Mouse (Mus musculus) adrenal gland, postnatal 36 days (tissue): ENCODE results near the gene Gmcl1. TPM values are rescaled to one million over a fixed set of nuclear protein-coding genes. Genes with fewer than 3 reads are reported as not detected.

Experiments used
- DNase-seq, 2 experiments: peaks; one replicate each; pipeline ENCODE4 v3.0.0; 2021; ENCODE audit warnings: mixed read lengths in 1 of 2
- long read RNA-seq, 2 experiments: library from polyadenylated mRNA; stranded (forward); transcript quantifications; one replicate each; pipeline ENCODE4 v2.0.0; 2021; ENCODE audit warnings: borderline sequencing depth in 2 of 2
- total RNA-seq, 2 experiments: library from RNA; stranded (reverse); gene quantifications; 2 replicates each; pipeline ENCODE4 v1.2.3; 2021

Gmcl1 gene
- total RNA-seq, result 10 to 100 TPM; 14.6 to 24.3 TPM
- long read RNA-seq, experiment 1, transcript Gmcl1-201 (14 exons, 2,949 nt), result major isoform, 62 of 74 reads
- long read RNA-seq, experiment 1, partial matches to known transcripts, result 4 of 74 reads
- long read RNA-seq, experiment 1, other reads (novel, unspliced or antisense), result 8 of 74 reads
- long read RNA-seq, experiment 2, transcript Gmcl1-201 (14 exons, 2,949 nt), result major isoform, 9 of 9 reads
- long read RNA-seq, experiment 2, partial matches to known transcripts, result 0 of 9 reads
- long read RNA-seq, experiment 2, other reads (novel, unspliced or antisense), result 0 of 9 reads

- peak; percentile 97 for DNase-seq
Observed at GRCm38 (mm10) chr6:86733183-86733876, at the start of gene Gmcl1. Gene Gmcl1 (minus strand): TSS chr6:86733383.

DNA sequence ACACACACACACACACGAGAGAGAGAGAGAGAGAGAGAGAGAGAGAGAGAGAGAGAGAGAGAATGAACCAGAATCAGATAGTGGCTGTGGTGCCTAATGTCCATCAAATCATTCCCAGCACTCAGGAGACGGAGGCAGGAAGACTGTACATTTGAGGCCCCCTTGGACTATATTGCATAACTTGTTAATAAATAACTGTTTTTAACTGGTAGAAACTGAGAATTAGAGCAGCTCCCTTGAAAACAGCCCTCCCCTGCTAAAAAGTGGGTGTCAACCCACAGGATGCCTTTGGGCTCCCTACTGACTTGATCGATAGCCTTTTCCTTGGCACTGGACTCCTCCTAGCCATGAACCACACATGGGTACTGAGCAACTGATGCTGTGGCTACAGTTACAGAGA is 49.2 kb upstream of the Gmcl1 start:
- DNase-seq, result no peak

DNA sequence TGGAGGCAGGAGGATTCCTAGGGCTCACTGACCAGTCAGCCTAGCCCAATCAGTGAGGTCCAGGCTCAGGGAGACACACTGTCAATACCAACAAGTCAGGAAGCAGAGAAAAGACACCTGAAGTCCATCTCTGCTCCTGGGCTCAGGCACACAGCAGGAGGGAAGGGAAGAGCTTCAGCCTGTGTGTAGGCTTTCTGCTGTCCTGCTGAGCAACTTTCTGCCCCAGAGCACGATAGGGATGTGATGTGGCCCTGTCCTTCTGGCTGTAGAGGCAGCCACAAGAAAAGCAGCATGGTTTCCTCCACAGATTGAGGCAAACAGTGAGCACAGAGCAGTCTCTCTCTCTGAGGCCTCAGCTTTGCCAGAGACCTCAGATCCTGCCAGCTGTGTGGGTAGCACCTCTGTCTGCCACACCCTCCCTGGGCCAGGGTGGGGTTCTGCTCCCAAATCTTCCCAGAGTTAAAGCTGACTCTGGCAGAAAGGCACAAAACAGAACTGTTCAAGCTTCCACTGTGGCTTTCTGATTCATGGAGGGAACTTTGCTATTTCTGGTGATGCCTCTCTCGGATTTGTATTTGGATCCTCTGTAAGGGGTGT is 48.3 kb upstream of the Gmcl1 start:
- no peak for DNase-seq

- no peak for DNase-seq
Observed at GRCm38 (mm10) chr6:86778910-86779594, 45.9 kb upstream of the Gmcl1 start.

DNA sequence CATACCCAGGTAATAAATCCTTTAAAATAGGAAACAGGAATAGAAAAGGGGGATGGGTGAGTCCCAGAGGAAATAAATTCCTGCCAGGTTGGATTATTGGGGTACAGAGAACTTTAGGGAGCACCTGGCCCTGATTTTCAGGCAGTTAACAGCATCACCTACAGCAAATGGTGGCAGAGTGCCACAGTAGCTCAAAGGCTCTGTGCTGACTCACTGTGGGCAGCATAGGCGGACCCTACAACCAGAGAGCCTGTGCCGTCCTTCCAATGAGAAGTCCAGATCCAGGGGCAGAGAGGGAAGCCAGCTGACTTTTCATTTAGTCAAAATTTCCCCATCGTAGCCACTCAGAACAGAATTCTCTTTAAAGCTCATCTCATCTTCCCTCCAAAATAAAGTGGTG is 44.0 kb upstream of the Gmcl1 start:
- peak; percentile 28 to 46 for DNase-seq

GRCm38 (mm10) chr6:86776706-86777071 is 43.5 kb upstream of the Gmcl1 start:
- no peak for DNase-seq

DNA sequence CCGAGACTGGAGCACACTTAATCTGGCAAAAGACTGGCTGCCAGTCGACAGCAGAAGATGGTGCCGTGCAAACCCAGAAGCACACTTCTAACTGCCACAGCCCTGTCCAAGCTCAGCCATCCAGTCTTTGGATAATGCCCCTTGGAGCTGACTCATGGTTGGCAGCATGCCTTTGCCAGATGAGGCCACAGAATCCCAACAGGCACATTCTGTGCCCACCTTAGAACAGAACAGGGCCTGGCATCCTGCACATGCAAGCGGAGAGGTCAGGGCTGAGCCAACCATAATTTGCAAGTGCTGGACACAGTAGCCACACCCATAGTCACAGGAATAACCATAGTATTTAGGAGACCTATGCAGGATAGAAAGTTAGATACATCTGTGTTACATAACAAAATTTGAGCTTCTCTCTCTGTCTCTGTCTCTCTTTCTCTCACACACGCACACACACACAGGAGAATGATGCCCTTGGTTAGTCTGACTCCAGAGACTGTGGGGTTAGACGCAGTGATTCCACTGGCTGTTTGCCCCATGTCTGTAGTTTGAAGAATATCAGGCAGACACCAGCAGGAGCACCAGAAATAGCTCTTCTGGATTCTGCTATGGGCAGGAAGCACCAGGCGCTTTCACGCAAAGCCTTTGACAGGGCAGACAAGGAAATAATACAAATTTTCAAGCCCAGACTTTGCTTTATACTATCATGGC is 43.0 kb upstream of the Gmcl1 start:
- peak; percentile 85 to 89 for DNase-seq

GRCm38 (mm10) chr6:86774937-86775336 is 41.8 kb upstream of the Gmcl1 start:
- DNase-seq, result no peak

- DNase-seq, result no peak
Observed at GRCm38 (mm10) chr6:86773830-86774229, 40.6 kb upstream of the Gmcl1 start.

- DNase-seq, result peak; percentile 14 to 43
Observed at GRCm38 (mm10) chr6:86772631-86773030, 39.4 kb upstream of the Gmcl1 start.

DNA sequence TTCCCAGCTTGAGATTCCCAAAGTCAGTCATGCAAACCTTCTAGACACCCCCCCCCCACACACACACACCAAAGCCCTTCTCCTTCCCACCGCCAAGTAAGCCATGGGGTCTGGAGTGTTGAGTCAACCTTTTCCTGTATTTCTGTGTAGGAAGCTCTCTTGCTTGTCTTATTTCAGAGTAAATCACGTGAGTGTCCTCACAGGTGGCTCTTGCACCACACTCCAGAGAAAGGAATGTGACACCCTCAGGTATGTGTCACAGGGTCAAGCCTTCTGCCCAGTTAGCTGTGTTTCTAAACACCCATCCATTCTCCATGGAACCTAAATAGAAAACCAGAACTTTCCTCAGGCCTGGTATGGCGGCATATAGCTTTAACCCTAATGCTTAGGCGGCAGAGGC is 35.8 kb upstream of the Gmcl1 start:
- DNase-seq, result no peak

DNA sequence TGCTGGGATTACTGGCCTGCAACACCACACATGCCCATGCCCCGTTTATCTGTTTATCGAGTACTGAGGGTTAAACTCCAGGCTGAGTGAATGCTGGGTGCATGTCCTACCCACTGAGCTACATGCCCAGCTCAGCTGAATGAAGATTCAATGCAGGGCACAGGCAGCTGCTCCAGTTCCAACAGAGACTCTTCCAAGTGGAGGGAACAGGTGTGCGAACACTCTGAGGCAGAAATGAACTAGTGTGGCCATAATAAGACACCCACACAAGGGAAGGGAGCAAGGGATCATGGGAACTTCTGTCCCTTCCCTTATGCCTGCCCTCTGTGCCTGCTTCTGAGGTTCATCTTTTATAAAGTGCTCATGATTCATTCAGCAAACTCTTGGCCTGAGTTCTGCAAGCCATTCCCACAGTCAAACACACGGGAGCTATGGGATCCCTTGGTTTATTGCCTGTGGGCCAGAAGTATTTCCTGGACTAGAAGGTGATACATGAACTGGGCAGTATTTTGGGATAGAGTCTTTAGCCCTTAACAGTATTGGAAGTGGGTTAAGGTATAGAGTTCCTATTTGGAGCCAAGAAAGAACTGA is 35.1 kb upstream of the Gmcl1 start:
- DNase-seq, result no peak

- DNase-seq, result no peak
Observed at GRCm38 (mm10) chr6:86767465-86767864, 34.3 kb upstream of the Gmcl1 start.

GRCm38 (mm10) chr6:86765637-86766059 is 32.5 kb upstream of the Gmcl1 start:
- DNase-seq, result no peak

DNA sequence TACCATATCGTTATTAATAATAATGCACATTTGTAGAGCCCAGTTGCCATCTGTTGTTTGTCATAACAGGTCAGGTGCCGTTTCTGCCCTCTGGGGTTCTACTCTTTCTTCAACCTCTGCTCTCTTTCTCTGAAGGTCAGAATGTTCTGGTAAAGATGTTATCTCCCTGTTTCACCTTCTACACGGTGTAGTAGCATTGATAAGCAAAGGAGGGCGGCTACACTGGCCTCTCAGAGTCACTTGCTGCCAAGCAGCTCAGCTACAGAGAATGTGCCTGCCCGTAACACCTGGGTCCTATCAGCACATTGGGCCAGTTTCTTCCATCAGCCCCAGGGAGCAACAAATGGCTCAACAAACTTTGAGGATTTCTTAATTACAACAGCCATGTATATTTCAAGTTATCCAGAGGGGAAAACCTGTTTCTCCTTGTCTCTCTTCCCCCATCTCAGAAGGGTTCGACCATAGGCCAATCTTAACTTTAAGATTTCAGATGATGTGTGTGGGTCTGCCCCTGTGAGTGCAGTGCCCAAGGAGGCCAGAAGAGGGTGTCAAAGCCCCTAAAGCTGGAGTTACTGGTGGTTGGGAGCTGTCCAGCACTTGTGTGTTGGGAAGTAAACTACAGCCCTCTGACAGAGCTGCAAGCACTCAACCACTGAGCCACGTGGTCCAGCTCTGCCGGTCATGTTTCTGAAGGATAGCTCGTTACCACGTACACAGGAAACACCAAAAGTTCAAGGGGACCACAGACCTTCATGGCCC is 21.1 kb upstream of the Gmcl1 start:
- DNase-seq, result no peak

GRCm38 (mm10) chr6:86752843-86753485 is 19.8 kb upstream of the Gmcl1 start:
- no peak for DNase-seq

DNA sequence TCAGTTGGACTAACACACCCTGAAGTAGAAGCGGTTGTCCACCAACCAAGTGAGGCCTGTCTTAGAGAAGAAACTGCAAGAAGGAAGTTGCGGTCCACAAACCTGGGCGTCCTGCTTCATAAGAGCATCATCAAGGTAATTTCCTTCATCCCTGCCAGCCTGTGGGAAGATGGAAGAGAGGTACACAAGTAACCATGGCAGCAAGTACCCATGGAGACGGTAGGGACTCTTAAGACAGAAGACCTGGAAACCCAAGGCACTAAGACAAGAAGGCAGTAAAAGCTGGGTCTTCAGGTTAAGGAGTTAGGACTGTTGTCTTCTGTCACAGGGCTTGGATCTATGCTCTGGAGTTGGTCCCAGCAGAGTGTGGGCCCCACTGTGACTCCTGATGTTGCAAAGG is 17.8 kb upstream of the Gmcl1 start:
- DNase-seq, result no peak

DNA sequence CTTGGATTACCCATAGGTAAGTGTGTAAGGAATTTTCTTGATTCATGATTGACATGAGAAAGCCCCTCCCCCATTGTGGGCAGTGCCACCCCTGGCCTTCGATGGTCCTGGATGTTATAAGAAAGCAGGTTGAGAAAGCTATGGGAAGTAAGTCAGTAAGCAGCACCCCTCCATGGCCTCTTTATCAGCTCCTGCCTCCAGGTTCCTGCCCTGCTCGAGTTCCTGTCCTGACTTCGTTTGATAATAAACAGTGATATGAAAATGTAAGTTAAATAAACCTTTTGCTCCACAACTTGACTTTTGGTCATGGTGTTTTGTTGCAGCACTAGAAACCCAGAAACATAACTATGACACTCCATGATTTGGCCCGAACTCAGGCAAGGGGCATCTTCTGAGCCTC is 16.6 kb upstream of the Gmcl1 start:
- no peak for DNase-seq

DNA sequence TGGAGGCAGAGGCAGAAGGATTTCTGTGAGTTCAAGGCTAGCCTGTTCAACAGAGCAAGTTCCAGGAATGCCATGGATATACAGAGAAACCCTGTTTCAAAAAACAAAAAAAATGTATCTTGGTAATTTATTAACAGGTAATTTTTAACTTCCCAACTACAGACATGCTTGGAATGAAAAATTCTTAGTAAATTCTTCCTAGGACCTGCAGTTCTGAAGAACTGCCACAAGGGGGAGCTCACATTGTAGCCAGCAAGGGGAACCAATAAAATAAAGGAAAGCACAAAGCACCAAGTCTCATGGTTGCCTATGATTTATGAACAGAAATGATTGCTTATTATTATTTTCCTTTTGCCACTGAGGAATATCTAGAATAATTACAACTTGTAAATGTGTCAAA is 14.0 kb upstream of the Gmcl1 start:
- DNase-seq, result peak; percentile 24 to 70

- no peak for DNase-seq
Observed at GRCm38 (mm10) chr6:86740652-86741051, 7.5 kb upstream of the Gmcl1 start.

- peak; percentile 37 to 49 for DNase-seq
Observed at GRCm38 (mm10) chr6:86736830-86737229, 3.6 kb upstream of the Gmcl1 start.
